Mouse (Mus musculus): ENCODE data around the gene Gm5795. TPM values are rescaled to one million over a fixed set of nuclear protein-coding genes. Genes with fewer than 3 reads are reported as not detected.

Gm5795 gene
- not detected for polyA plus RNA-seq (2017; shearing (Covaris generic))

GRCm38 (mm10) chr14:3187955-3188354 is at the start of gene Gm5795:
Gene Gm5795, plus strand, starts transcription at chr14:3188255.

DNA sequence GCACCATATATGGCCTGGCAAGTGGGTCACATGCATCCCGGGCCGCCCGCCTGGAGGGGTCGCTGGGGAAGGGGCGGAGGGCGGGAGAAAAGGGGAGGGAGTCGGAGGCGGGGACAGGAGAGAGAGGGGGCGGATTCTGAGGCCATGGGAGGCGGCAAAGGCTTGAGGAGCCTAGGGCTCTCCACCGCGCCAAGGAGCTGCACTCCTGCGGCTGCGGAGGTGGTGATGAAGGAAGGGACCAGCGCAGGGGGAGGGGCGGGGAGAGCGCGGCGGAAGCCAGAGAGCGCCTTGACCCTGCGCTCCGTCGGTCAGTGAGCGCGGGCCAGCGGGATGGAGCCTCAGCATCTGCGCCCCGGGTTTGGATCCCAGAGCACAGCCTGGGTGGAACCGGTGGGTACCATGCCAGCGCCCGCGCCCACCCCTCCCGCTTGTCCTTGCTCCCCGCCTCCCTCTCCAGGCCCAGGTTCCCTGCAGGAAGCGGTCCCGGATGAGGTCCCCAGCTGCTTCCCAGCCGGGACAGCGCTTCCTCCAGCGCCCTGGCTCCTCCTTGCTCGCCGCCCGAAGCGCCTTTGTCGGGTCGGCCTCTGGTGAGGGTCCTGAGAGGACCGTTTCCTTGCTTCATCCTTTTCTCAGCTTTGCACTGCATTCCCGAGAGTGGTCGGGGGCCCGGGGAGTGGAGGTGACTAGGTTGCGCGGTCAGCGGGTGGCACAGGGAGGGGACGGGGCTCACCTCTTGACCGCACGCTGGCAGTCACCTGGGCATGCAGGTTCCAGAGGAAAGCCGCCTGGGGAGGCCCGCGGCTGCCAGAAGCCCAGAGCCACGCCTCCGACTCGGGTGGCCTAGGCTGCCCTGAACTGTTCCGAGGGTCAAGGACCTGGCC is 20.5 kb downstream of the Gm5795 start, which contains the start of gene D830030K20Rik:
Gene D830030K20Rik, plus strand, starts transcription at position 217 of the 881 bp plus-strand sequence.

Other genes starting within 250 kb of the Gm5795 start
- not detected for gene Gm2888, start 158.3 kb upstream of the Gm5795 start, polyA plus RNA-seq (2017; shearing (Covaris generic))
- not detected for gene Gm2897, start 139.0 kb upstream of the Gm5795 start, polyA plus RNA-seq (2017; shearing (Covaris generic))
- gene Gm10340, start 54.3 kb upstream of the Gm5795 start, polyA plus RNA-seq (2017; shearing (Covaris generic)) = not detected
- not detected for gene D830030K20Rik, start 20.2 kb downstream of the Gm5795 start, polyA plus RNA-seq (2017; shearing (Covaris generic))
- not detected for gene Gm2956, start 144.4 kb downstream of the Gm5795 start, polyA plus RNA-seq (2017; shearing (Covaris generic))
- gene Gm10413, start 206.8 kb downstream of the Gm5795 start, polyA plus RNA-seq (2017; shearing (Covaris generic)) = not detected
- gene Gm10409, start 224.4 kb downstream of the Gm5795 start, polyA plus RNA-seq (2017; shearing (Covaris generic)) = not detected
- gene Gm3005, start 239.8 kb downstream of the Gm5795 start, polyA plus RNA-seq (2017; shearing (Covaris generic)) = not detected